Mouse (Mus musculus): ENCODE results near the gene Lfng. TPM values are rescaled to one million over a fixed set of nuclear protein-coding genes. Genes with fewer than 3 reads are reported as not detected.

Gene Lfng
- total and polyA plus RNA-seq, 3 experiments = not detected

DNA sequence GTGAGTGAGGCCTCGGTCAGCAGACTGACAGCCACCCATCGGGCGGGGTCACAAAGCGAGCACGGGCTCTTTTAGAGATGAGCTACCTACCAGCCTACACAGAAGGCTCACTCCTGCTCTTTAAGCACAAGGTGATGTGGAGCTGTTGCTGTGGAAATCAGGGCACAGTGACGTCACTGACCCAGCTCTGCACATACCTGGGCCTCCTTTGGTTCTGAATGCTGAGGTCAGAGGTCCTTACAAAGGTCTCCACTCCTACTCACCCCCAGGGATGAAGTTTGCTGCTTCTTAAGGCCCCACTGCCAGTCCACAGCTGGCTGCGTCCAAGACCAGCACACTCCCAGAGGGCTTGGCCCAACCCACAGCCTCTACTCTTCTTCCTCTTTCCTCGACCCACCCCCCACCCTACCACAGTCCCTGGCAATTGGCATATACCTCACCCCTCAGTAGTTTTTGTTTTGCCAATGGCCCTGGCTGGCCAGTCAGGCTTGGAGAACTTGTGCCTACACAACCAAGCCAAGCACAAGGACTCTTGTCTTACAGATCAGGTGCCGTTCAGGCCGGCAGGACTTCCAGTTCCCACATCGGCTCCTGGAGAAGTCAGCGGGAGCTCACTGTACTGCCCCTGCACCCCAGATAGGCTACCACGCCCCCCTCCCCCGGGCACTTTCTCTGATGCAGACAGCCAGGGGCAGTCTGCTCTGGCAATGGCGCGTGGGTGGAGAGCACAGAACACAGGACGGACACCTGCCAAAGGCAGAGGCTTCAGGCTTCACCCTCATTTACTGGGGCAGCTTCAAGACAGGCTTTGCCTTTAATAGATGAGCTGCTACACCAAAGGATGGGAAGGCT, 55.8 kb downstream of the Lfng start:
- H3K79me2 ChIP-seq (replicated peaks; ENCODE audit: control insufficient read depth, extremely low read depth, insufficient read depth, poor library complexity, severe bottlenecking) = no peaks in the 10 kb centered on the region
- in situ Hi-C loops (cut with MboI; ENCODE audit: low pct_ligation_motif_present, low pct_unique_long_range_greater_than_20kb, low sequenced_read_pairs) = no loop called here
- no peak overlapping the region for H3K4me2 ChIP-seq (ENCODE audit: insufficient read depth, low read depth, poor library complexity, severe bottlenecking)
- no peaks in the 10 kb centered on the region for H3K9me3 ChIP-seq (replicated peaks; ENCODE audit: low read length)
- TF ChIP-seq MAFK (IDR thresholded peaks at IDR 0.05; ENCODE audit: insufficient replicate concordance, low read length) (no peak), JUN (IDR thresholded peaks at IDR 0.05; ENCODE audit: insufficient read depth, low read depth, low read length) (no peak), EP300 (IDR thresholded peaks at IDR 0.05; ENCODE audit: low read length) (peak; percentile 23; the same call in 1 of the 2 replicates)
- dilution Hi-C loops (cut with MboI; ENCODE audit: extremely low pct_ligation_motif_present, extremely low pct_unique_long_range_greater_than_20kb, low sequenced_read_pairs) = no loop called here
- peaks cover 0 to 8% of the 10 kb centered on the region in 2 experiments for H3K36me3 ChIP-seq (replicated peaks in 1 of 2; ENCODE audit: control insufficient read depth in 1 of 2, insufficient read depth in 1 of 2, low read length in 1 of 2)
- peaks cover 9 to 56% of the 10 kb centered on the region in 2 experiments for H3K4me1 ChIP-seq (ENCODE audit: control insufficient read depth in 1 of 2, insufficient read depth in 2 of 2)
- H3K9ac ChIP-seq (ENCODE audit: insufficient read depth, low read depth) = no peak overlapping the region
- peak overlapping the region in 1 of 3 experiments; percentile 27 for H3K4me3 ChIP-seq (replicated peaks in 1 of 3; ENCODE audit: low read depth in 2 of 3, low read length in 2 of 3, poor library complexity in 1 of 3)
- H3K27ac ChIP-seq (ENCODE audit: insufficient read depth, low read depth) = no peak overlapping the region
- H3K27me3 ChIP-seq (replicated peaks) = no peaks in the 10 kb centered on the region
- peak; percentile 45 for DNase-seq (ENCODE audit: extremely low read depth)

DNA sequence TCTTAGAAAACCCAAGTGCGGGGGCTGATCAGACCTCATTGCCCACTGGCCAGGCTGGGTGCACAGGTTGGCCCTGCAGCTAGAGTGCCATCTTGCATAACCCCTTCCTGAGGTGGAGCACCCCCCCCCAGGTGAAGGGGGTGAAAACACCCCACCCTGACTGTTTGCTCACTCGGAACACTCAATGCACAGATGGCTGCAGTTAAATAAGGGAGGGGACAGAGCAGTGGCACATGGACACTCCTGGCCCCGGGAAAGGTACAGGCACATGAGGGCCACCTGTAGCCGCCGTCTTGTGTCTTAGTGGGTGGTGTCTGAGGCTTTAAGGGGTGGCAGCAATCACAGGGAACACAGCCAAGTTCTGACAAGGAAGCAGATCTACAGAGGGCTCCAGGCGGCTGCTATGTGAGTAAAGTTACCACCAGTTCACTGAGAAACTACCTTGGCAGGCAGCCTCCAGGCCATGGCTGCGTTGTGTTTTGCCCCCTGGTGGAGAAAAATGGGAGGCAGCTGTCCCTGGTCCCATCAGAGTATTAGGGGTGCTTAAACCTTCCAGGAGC, 56.6 kb downstream of the Lfng start:
- Histone ChIP-seq H3K4me2 (ENCODE audit: insufficient read depth, low read depth, poor library complexity, severe bottlenecking) (no peak overlapping the region), H3K27ac (ENCODE audit: insufficient read depth, low read depth) (no peak overlapping the region), H3K79me2 (replicated peaks; ENCODE audit: control insufficient read depth, extremely low read depth, insufficient read depth, poor library complexity, severe bottlenecking) (no peaks in the 10 kb centered on the region), H3K27me3 (replicated peaks) (no peaks in the 10 kb centered on the region), H3K36me3 (replicated peaks in 1 of 2; ENCODE audit: control insufficient read depth in 1 of 2, insufficient read depth in 1 of 2, low read length in 1 of 2) (peaks cover 1 to 10% of the 10 kb centered on the region in 2 experiments), H3K9me3 (replicated peaks; ENCODE audit: low read length) (peaks cover 2% of the 10 kb centered on the region), H3K9ac (ENCODE audit: insufficient read depth, low read depth) (no peak overlapping the region), H3K4me1 (ENCODE audit: control insufficient read depth in 1 of 2, insufficient read depth in 2 of 2) (peaks cover 9 to 56% of the 10 kb centered on the region in 2 experiments), H3K4me3 (replicated peaks in 1 of 3; ENCODE audit: low read depth in 2 of 3, low read length in 2 of 3, poor library complexity in 1 of 3) (no peak overlapping the region)
- DNase-seq (ENCODE audit: extremely low read depth) = peak; percentile 56
- TF ChIP-seq RAD21 (IDR thresholded peaks at IDR 0.05; ENCODE audit: low read depth, low read length) = peak; percentile 47
- peak; percentile 53 to 73; a peak in 3 of 4 replicates for TF ChIP-seq CTCF (conservative IDR thresholded peaks at IDR 0.05 in 1 of 2, IDR thresholded peaks at IDR 0.05 in 1 of 2; ENCODE audit: low read depth in 2 of 2, low read length in 2 of 2)
- TF ChIP-seq EP300 (IDR thresholded peaks at IDR 0.05; ENCODE audit: low read length) = no peak
- peak; percentile 73 for TF ChIP-seq SMC3 (IDR thresholded peaks at IDR 0.05; ENCODE audit: low read depth, low read length)
- in situ Hi-C loops (cut with MboI; ENCODE audit: low pct_ligation_motif_present, low pct_unique_long_range_greater_than_20kb, low sequenced_read_pairs) (no loop called here), dilution Hi-C loops (cut with MboI; ENCODE audit: extremely low pct_ligation_motif_present, extremely low pct_unique_long_range_greater_than_20kb, low sequenced_read_pairs) (no loop called here)

Other genes starting within 250 kb of the Lfng start
- 20.8 and 26.0 TPM in 2 replicates for gene Snx8, start 218.1 kb upstream of the Lfng start, total RNA-seq (2012; rRNA removed)
- 33.0 and 34.6 TPM in 2 replicates for gene Snx8, start 218.1 kb upstream of the Lfng start, total RNA-seq (2014; rRNA removed)
- 42.2 and 42.4 TPM in 2 replicates for gene Snx8, start 218.1 kb upstream of the Lfng start, polyA plus RNA-seq (2012; ENCODE audit: insufficient read length, low read depth)
- gene Eif3b, start 188.0 kb upstream of the Lfng start, total RNA-seq (2012; rRNA removed) = 218 and 260 TPM in 2 replicates
- gene Eif3b, start 188.0 kb upstream of the Lfng start, total RNA-seq (2014; rRNA removed) = 74.0 and 79.5 TPM in 2 replicates
- gene Eif3b, start 188.0 kb upstream of the Lfng start, polyA plus RNA-seq (2012; ENCODE audit: insufficient read length, low read depth) = 521 and 579 TPM in 2 replicates
- gene Gm4869, start 161.7 kb upstream of the Lfng start, total RNA-seq (2012; rRNA removed) = not detected in 2 replicates
- gene Gm4869, start 161.7 kb upstream of the Lfng start, total RNA-seq (2014; rRNA removed) = 0.09 TPM in 1 of 2 replicates, not detected in the other
- gene Gm4869, start 161.7 kb upstream of the Lfng start, polyA plus RNA-seq (2012; ENCODE audit: insufficient read length, low read depth) = 0.11 TPM in 1 of 2 replicates, not detected in the other
- 7.6 and 7.8 TPM in 2 replicates for gene Chst12, start 101.8 kb upstream of the Lfng start, total RNA-seq (2012; rRNA removed)
- gene Chst12, start 101.8 kb upstream of the Lfng start, total RNA-seq (2014; rRNA removed) = 2.3 and 3.1 TPM in 2 replicates
- gene Chst12, start 101.8 kb upstream of the Lfng start, polyA plus RNA-seq (2012; ENCODE audit: insufficient read length, low read depth) = 17.0 and 18.1 TPM in 2 replicates
- not detected in 2 replicates for gene Grifin, start 42.2 kb upstream of the Lfng start, total RNA-seq (2012; rRNA removed)
- not detected in 2 replicates for gene Grifin, start 42.2 kb upstream of the Lfng start, total RNA-seq (2014; rRNA removed)
- not detected in 2 replicates for gene Grifin, start 42.2 kb upstream of the Lfng start, polyA plus RNA-seq (2012; ENCODE audit: insufficient read length, low read depth)
- gene Ttyh3, start 41.7 kb downstream of the Lfng start, total RNA-seq (2012; rRNA removed) = 1.4 TPM in 2 replicates
- 0.22 and 0.31 TPM in 2 replicates for gene Ttyh3, start 41.7 kb downstream of the Lfng start, total RNA-seq (2014; rRNA removed)
- gene Ttyh3, start 41.7 kb downstream of the Lfng start, polyA plus RNA-seq (2012; ENCODE audit: insufficient read length, low read depth) = 5.0 and 6.3 TPM in 2 replicates
- 5.3 and 6.3 TPM in 2 replicates for gene Iqce, start 95.1 kb downstream of the Lfng start, total RNA-seq (2012; rRNA removed)
- 2.2 and 2.9 TPM in 2 replicates for gene Iqce, start 95.1 kb downstream of the Lfng start, total RNA-seq (2014; rRNA removed)
- gene Iqce, start 95.1 kb downstream of the Lfng start, polyA plus RNA-seq (2012; ENCODE audit: insufficient read length, low read depth) = 8.5 and 11.2 TPM in 2 replicates
- 14.5 and 15.0 TPM in 2 replicates for gene Brat1, start 97.7 kb downstream of the Lfng start, total RNA-seq (2012; rRNA removed)
- gene Brat1, start 97.7 kb downstream of the Lfng start, total RNA-seq (2014; rRNA removed) = 9.0 and 9.8 TPM in 2 replicates
- gene Brat1, start 97.7 kb downstream of the Lfng start, polyA plus RNA-seq (2012; ENCODE audit: insufficient read length, low read depth) = 10.0 and 10.9 TPM in 2 replicates
- 7.0 and 8.3 TPM in 2 replicates for gene Amz1, start 116.8 kb downstream of the Lfng start, total RNA-seq (2012; rRNA removed)
- gene Amz1, start 116.8 kb downstream of the Lfng start, total RNA-seq (2014; rRNA removed) = 7.3 and 7.5 TPM in 2 replicates
- 11.2 and 12.4 TPM in 2 replicates for gene Amz1, start 116.8 kb downstream of the Lfng start, polyA plus RNA-seq (2012; ENCODE audit: insufficient read length, low read depth)
- 13.8 and 15.8 TPM in 2 replicates for gene Gna12, start 223.1 kb downstream of the Lfng start, total RNA-seq (2012; rRNA removed)
- 9.9 and 11.5 TPM in 2 replicates for gene Gna12, start 223.1 kb downstream of the Lfng start, total RNA-seq (2014; rRNA removed)
- gene Gna12, start 223.1 kb downstream of the Lfng start, polyA plus RNA-seq (2012; ENCODE audit: insufficient read length, low read depth) = 12.9 and 15.4 TPM in 2 replicates

Measured in CH12.LX (cell line).